Mouse (Mus musculus) left cerebral cortex, adult 8-10 months (tissue): ENCODE data around the gene Icam4. TPM values are rescaled to one million over a fixed set of nuclear protein-coding genes. Genes with fewer than 3 reads are reported as not detected.
"Not testable (repeated sequence)": the region's sequence is repeated elsewhere in the genome, so short reads cannot be mapped to it uniquely, and the experiment has no call there.

ENCODE experiments used
- DNase-seq, 2 experiments: peaks; one replicate each; pipeline ENCODE4 v3.0.0; 2022; ENCODE audit warnings: low spot score in 2 of 2
- microRNA-seq, 2 experiments: library from miRNA; unstranded; fragments of <30 nt; microRNA quantifications; one replicate each; pipeline ENCODE4 v1.2.0; 2022
- total RNA-seq, 4 experiments: library from RNA; stranded (reverse); gene quantifications; 2 replicates each; pipeline ENCODE4 v1.2.4; 2022

Icam4 gene
- total RNA-seq, 4 experiments from 2014 or later = 1.5 to 2.3 (median 1.8) TPM

DNA sequence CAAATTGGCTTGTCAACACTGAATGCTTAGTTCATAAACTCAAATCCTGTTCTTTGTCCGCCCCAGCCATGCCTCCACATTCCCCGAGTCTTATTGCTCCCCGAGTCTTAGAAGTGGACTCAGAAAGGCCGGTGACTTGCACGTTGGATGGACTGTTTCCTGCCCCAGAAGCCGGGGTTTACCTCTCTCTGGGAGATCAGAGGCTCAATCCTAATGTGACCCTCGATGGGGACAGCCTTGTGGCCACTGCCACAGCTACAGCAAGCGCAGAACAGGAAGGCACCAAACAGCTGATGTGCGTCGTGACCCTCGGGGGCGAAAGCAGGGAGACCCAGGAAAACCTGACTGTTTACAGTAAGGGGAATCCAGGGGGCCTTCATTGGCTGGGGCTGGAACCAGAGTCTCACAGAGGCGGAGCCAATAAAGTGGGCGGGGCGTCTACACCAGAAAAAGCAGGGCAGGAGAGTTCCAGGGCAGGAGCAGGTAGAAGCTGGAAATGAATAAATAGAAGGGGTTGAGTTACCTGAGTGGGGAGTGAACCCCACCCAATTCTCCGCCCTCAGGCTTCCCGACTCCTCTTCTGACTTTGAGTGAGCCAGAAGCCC lies 5.4 kb downstream of the Icam4 start:
- DNase-seq = no peak

DNA sequence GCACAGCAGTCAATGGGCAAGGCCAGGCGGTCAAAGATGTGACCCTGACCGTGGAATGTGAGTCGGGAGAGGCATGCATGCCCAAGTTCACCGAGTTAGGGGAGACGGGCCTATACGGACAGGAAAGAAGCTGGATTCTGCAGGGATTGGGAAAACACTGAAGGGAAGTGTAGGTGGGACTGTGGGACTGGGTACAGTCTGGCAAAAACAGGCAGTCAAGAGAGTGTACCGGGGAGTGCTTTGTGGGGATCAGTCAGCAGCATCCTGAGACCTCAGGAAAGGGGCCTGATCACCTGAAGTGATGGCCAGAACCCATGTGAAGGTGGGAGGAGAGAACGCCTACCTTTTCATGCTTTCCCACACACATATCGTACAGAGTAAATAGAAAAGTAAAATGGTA lies 6.4 kb downstream of the Icam4 start:
- DNase-seq = no peak

DNA sequence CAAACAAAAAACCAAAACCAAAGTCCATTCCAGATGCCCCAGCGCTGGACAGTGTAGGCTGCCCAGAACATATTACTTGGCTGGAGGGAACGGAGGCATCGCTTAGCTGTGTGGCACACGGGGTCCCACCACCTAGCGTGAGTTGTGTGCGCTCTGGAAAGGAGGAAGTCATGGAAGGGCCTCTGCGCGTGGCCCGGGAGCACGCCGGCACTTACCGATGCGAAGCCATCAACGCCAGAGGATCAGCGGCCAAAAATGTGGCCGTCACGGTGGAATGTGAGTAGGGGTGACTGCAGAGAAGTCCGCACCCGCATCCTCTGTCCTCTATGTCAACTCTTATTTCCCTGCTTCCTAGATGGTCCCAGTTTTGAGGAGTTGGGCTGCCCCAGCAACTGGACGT lies 7.0 kb downstream of the Icam4 start:
- no peak for DNase-seq

DNA sequence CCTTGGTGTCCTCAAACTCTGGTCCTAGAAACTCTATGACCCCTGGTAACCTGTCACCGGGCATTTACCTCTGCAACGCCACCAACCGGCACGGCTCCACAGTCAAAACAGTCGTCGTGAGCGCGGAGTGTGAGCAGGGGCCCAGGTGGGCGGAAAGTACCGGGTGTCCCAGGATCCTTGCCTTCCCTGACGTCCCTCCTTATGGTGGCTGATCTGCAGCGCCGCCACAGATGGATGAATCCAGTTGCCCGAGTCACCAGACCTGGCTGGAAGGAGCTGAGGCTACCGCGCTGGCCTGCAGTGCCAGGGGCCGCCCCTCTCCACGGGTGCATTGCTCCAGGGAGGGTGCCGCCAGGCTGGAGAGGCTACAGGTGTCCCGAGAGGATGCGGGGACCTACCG lies 7.5 kb downstream of the Icam4 start:
- peak in 1 of 2 experiments; percentile 18 for DNase-seq

GRCm38 (mm10) chr9:21037481-21037891 lies 8.3 kb downstream of the Icam4 start:
- DNase-seq = peak; percentile 35 to 52

GRCm38 (mm10) chr9:21039779-21040178 lies 10.6 kb downstream of the Icam4 start:
- DNase-seq = no peak

DNA sequence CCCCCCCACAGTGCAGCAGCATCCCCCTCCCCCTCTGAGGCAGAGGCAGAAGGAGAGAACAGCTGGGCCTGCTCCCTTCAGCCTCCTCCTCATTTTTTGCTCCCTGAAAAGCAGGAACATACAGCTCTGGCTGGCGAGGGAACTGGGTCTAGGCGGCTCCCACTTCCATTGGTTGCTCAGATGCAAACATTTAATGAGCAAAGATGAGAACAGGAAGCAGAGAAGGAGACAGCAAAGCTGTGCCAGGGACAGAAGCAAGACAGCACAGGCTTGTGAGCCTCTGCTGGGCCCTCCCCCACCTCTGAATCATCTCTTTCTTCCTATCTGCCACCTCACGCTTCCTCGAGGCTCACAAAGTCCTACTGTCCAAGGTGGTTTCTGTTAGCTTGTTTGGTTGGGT lies 12.1 kb downstream of the Icam4 start:
- DNase-seq = peak; percentile 50 to 91

- no peak for DNase-seq
Measured at GRCm38 (mm10) chr9:21043563-21043962, 14.4 kb downstream of the Icam4 start.

- DNase-seq = not testable (repeated sequence)
Measured at GRCm38 (mm10) chr9:21044785-21045184, 15.6 kb downstream of the Icam4 start.

GRCm38 (mm10) chr9:21045235-21045634 lies 16.1 kb downstream of the Icam4 start:
- DNase-seq = no peak

- no peak for DNase-seq
Measured at GRCm38 (mm10) chr9:21051578-21051977, 22.4 kb downstream of the Icam4 start.

- DNase-seq = peak in 1 of 2 experiments; percentile 89
Measured at GRCm38 (mm10) chr9:21062928-21063327, 33.8 kb downstream of the Icam4 start.

DNA sequence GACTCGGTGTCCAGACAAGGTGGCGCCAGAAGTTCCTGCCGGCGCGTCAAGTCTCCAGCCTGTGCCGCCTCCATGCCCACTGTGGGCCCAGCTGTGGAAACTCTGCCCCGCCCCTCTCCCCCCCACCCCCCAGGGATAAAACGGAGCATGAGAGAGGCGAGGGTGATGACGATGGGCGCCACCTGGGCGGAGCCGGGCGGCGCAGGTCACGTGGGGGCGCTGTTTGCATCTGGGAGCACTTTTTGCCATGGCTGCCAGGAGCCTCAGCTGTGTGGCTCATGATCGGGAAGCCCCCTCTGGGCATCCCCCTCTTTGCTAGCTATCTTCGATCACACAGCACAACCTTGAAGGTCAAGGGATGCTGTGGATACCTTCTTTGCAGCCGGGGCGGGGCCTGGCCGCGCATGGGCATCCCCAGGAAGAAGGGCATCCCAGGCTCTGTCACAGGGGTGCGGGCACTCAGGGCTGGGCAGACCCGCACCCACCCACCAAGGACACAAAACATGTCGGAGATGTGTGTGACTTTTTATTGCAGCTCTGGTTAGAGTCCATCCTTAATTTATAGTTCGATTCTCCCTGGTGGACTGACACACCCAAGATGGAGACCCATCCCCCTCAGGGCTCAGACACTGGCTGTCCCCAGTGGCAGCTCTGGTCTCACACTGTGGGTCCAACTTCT lies 38.0 kb downstream of the Icam4 start, which contains the start of gene Zglp1:
Gene Zglp1, minus strand, starts transcription at position 88 of the 679 bp plus-strand sequence.
- no peak for DNase-seq

DNA sequence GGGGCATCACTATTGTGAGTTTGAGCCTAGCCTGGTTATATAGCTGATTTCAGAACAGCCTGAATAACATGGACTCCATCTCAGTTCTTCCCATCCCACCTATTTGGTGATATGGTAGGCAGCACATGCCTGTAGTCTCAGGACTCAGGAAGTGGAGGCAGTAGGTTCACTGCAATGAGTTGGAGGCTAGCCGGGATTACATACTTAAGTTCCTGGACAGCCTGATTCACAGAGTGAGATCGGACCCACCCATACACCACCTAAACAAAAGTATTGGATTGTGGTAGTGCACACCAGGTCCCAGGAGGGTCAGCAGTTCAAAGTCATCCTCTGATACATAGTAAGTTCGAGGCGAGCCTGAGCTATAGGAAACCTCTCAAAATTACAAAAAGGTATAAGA lies 43.5 kb downstream of the Icam4 start:
- no peak for DNase-seq

- DNase-seq = peak; percentile 84 to 92
Measured at GRCm38 (mm10) chr9:21073044-21073840, 44.1 kb downstream of the Icam4 start, which contains the start of the genes Gm49373 and Fdx1l. Gene Gm49373 (minus strand): TSS chr9:21073096. Gene Fdx1l (minus strand): TSS chr9:21073614.

DNA sequence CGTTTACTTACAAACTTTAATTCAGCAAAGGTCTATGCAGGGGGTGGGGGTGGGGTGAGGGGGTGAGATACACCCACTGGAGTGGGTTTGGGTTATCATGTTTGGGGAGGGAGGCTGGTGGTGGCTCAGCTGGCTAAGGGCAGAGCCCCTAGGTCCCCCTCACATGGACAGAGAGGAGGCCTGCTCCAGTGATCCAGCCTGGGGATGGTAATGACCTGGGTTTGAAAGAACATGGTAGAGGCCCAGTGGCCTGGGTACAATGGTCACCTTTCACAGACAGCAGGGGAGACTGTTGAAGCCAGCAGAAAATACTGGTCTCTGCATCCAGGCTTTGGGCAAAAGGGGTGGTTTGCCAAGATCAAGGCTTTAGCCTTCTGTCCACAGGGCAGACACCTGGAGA lies 45.0 kb downstream of the Icam4 start:
- no peak for DNase-seq

- no peak for DNase-seq
Measured at GRCm38 (mm10) chr9:21075625-21076024, 46.5 kb downstream of the Icam4 start.

Small RNA genes lying within 50 kb of the gene (microRNA-seq; reads per million reads assigned to microRNA genes)
- 0 to 0.22 reads per million in 2 experiments for gene Mir1900
- gene Mir7082 = 0 to 0.88 reads per million in 2 experiments

Other genes with a start within 250 kb of the Icam4 start
- gene Col5a3, start 214.3 kb upstream of the Icam4 start, total RNA-seq = 1 to 10 TPM; 1.0 to 2.0 (median 1.3) TPM
- not detected for gene Rdh8, start 210.9 kb upstream of the Icam4 start, total RNA-seq
- gene A230050P20Rik, start 160.7 kb upstream of the Icam4 start, total RNA-seq = 10 to 100 TPM; 71.9 to 91.7 (median 82.6) TPM
- gene Angptl6, start 149.6 kb upstream of the Icam4 start, total RNA-seq = 10 to 100 TPM in 1 of 4 experiments, 1 to 10 TPM in 3; 8.4 to 10.1 (median 9.2) TPM
- gene Ppan, start 141.2 kb upstream of the Icam4 start, total RNA-seq = 10 to 100 TPM; 21.5 to 27.2 (median 23.6) TPM
- 100 to 1,000 TPM; 130 to 139 (median 136) TPM for gene Eif3g, start 130.8 kb upstream of the Icam4 start, total RNA-seq
- 10 to 100 TPM; 39.7 to 41.3 (median 40.5) TPM for gene Dnmt1, start 69.5 kb upstream of the Icam4 start, total RNA-seq
- gene S1pr2, start 52.6 kb upstream of the Icam4 start, total RNA-seq = 1 to 10 TPM; 2.0 to 3.4 (median 2.7) TPM
- 10 to 100 TPM; 55.3 to 68.0 (median 56.9) TPM for gene Mrpl4, start 26.6 kb upstream of the Icam4 start, total RNA-seq
- 1 to 10 TPM; 2.2 to 4.8 (median 4.1) TPM for gene Icam1, start 13.4 kb upstream of the Icam4 start, total RNA-seq
- gene Icam5, start 2.7 kb downstream of the Icam4 start, total RNA-seq = 100 to 1,000 TPM; 194 to 206 (median 202) TPM
- gene Zglp1, start 37.7 kb downstream of the Icam4 start, total RNA-seq = 1 to 10 TPM in 2 of 4 experiments, not detected in 2; 1.1 to 1.7 TPM
- 1 to 10 TPM in 2 of 4 experiments, under 1 TPM in 1, not detected in 1; 0.55 to 2.3 (median 1.8) TPM for gene Gm49373, start 43.7 kb downstream of the Icam4 start, total RNA-seq
- 10 to 100 TPM; 55.8 to 63.7 (median 58.3) TPM for gene Fdx1l, start 44.2 kb downstream of the Icam4 start, total RNA-seq
- gene Gm38431, start 62.6 kb downstream of the Icam4 start, total RNA-seq = 1 to 10 TPM; 1.3 to 2.2 (median 1.6) TPM
- gene Raver1, start 62.6 kb downstream of the Icam4 start, total RNA-seq = 10 to 100 TPM; 24.4 to 30.0 (median 26.6) TPM
- gene Tyk2, start 101.9 kb downstream of the Icam4 start, total RNA-seq = 10 to 100 TPM; 11.1 to 14.5 (median 13.3) TPM
- 100 to 1,000 TPM; 116 to 150 (median 135) TPM for gene Cdc37, start 120.6 kb downstream of the Icam4 start, total RNA-seq
- gene Pde4a, start 136.3 kb downstream of the Icam4 start, total RNA-seq = 10 to 100 TPM; 91.9 to 94.8 (median 93.7) TPM
- gene Keap1, start 210.0 kb downstream of the Icam4 start, total RNA-seq = 10 to 100 TPM; 57.8 to 68.8 (median 59.9) TPM
- gene S1pr5, start 219.1 kb downstream of the Icam4 start, total RNA-seq = 10 to 100 TPM; 14.8 to 20.5 (median 16.8) TPM
- 10 to 100 TPM; 35.3 to 48.7 (median 39.7) TPM for gene Atg4d, start 235.9 kb downstream of the Icam4 start, total RNA-seq